Mouse (Mus musculus) ovary, postnatal 14 days (tissue): ENCODE data around the gene Gsdmc4.
"Not testable (repeated sequence)": the region's sequence is repeated elsewhere in the genome, so short reads cannot be mapped to it uniquely, and the experiment has no call there.

ENCODE experiments used
- DNase-seq: peaks from one replicate; pipeline ENCODE4 v3.0.0; 2022; ENCODE audit warnings: low spot score

The Gsdmc4 gene

DNA sequence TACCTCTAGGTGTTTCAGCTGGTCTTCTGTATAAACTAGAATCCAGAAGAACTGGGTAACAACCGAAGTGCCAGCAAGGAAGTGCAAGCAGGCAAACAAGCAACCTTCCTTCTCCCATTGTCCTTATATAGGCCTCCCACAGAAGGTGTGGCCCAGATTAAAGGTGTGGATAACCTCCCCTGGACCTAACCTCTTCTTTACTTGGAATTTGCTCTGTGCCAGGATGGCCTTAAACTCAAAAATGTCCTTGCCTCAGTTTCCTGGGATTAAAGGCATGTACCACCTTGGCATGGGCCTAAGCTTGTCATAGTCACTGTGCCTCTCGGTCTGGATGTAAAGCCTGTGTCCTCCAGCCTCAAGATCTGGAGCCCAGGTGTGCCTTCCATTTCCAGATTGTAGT lies at the start of gene Gsdmc4:
Gene Gsdmc4, minus strand, starts transcription at position 101 of the 400 bp plus-strand sequence.
- DNase-seq: not testable (repeated sequence)

DNA sequence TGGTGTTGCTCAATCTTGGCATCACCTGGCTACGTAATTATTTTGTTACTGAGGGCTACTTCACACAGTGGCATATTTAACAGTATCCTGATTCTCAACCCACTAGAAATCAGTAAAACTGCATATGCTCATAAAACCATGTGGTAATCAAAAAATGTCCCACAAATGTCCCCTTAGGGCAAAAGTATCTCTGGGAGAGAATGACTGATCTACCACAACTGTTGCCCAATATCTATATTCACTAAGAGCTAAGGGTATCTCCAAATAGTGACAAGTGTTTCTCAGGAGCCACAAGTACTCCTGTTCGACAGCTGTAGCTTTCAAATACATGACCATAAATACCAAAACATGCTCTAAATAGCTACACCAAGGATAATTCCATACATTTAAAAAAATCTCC lies 48.4 kb upstream of the Gsdmc4 start:
- no peak for DNase-seq

- no peak for DNase-seq
Measured at GRCm38 (mm10) chr15:63957553-63957952, 45.5 kb upstream of the Gsdmc4 start.

GRCm38 (mm10) chr15:63953256-63953655 lies 41.2 kb upstream of the Gsdmc4 start:
- DNase-seq: no peak

- DNase-seq: no peak
Measured at GRCm38 (mm10) chr15:63941221-63941620, 29.1 kb upstream of the Gsdmc4 start.

GRCm38 (mm10) chr15:63932656-63933055 lies 20.6 kb upstream of the Gsdmc4 start:
- DNase-seq: no peak

- DNase-seq: no peak
Measured at GRCm38 (mm10) chr15:63931404-63931803, 19.3 kb upstream of the Gsdmc4 start.

DNA sequence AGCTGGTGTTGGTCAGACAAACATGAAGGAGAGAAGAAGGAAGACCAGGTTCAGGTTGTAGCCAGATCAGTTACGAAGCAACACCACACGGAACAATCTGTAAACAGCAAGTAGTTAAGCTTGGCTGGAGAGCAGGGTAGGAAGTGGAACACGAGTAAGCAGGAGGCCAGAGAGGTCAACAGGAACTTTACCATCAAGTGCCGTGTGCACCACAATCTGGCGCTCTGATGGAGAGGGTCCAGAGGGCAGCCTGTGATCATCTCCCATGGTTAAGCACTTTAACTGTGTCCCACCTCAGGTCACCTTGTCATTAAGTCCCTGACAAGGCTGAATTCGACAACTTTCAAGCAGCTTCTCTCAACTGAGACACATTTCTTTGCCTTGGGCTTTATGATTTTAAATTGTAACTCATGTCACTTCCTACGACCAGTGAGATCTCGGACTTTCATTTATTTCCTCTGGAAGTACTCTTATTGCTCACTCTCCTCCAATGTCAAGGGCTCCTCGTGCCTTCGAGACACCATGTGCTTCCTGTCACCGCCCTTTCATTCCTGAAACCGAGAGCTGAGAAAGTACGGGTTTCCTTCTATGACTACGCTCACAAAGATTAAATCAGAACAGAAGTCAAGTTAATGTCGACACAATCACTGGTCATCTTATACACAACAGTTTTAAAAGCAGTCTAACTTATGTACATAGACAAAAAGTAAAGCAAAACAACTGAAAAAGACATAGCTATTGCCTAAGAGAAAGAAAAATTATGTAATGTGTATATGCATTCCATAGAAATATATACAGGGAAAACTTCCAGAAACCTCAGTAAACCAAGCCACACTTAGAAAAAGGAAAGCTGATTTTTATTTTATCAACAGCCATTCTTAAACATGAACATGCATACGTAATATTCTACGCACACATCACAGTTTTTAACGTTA lies 18.3 kb upstream of the Gsdmc4 start:
- no peak for DNase-seq

DNA sequence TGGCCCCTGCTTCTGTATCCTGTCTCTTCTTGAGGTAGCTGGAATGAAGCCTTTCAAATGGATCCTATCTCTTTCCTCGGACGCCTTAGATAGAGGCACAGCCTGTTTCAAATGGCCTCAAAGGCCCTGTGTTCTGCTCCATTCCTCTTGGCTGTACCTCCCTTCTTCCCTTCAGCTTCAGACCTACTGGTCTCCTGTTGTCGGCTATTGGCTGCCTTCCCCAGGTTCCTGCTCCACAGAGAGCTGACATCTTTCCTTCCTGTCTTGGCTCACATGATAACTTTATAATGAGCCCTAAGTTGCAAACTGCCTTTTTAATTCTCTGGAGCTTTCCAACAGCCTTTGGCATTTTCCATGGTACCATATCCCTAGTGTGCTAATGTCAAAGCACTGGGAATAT lies 14.1 kb upstream of the Gsdmc4 start:
- DNase-seq: no peak

DNA sequence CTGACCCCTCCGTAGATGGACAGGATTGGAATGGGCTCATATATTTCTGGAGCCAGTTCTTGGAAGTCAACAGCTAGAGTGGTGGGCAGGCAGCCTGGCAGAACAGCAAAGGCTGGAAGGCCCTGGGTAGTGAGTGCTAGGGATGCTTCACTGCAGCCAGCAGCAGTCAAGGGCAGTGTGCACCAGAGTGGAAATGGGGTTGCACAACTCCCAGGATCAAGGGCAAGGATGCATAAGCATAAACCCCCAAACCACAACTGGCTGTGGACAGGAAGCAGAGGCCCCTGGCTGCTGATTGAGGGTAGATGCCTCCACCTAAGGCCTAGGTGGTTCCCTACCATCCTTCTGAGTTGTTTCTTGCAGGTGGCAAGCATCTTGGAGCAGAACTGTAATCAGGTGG lies 12.4 kb upstream of the Gsdmc4 start:
- no peak for DNase-seq

- not testable (repeated sequence) for DNase-seq
Measured at GRCm38 (mm10) chr15:63921618-63922017, 9.5 kb upstream of the Gsdmc4 start.

DNA sequence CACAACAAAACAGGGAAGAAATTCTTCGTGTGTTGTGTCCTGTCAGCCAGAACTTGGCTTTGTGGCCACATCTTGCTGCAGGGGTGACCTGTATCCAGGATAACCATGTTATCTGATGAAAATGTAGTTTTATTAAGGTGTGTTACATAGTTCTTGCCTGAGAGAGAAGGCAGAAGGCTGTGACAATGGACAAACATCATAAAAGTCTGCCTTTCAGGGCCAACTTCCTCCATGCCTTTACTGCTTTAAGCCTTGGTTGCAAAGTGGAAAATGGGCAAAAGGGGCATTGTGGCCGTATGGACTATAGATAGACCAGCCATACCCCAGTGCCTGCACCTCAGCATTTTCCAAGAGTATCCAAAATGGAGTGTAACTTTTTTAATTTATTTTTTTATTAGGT lies 7.6 kb upstream of the Gsdmc4 start:
- DNase-seq: not testable (repeated sequence)

GRCm38 (mm10) chr15:63916584-63916983 lies 4.5 kb upstream of the Gsdmc4 start:
- not testable (repeated sequence) for DNase-seq

- not testable (repeated sequence) for DNase-seq
Measured at GRCm38 (mm10) chr15:63909896-63910295, 2.2 kb downstream of the Gsdmc4 start.

- DNase-seq: peak; percentile 2
Measured at GRCm38 (mm10) chr15:63895560-63896353, 16.3 kb downstream of the Gsdmc4 start.

GRCm38 (mm10) chr15:63888440-63888839 lies 23.7 kb downstream of the Gsdmc4 start:
- DNase-seq: not testable (repeated sequence)

- not testable (repeated sequence) for DNase-seq
Measured at GRCm38 (mm10) chr15:63887949-63888348, 24.1 kb downstream of the Gsdmc4 start.

GRCm38 (mm10) chr15:63878458-63878857 lies 33.6 kb downstream of the Gsdmc4 start, which contains the start of gene Gsdmc3:
Gsdmc3 (minus strand) TSS chr15:63878558.
- not testable (repeated sequence) for DNase-seq

- not testable (repeated sequence) for DNase-seq
Measured at GRCm38 (mm10) chr15:63876160-63876559, 35.9 kb downstream of the Gsdmc4 start.

GRCm38 (mm10) chr15:63861965-63862364 lies 50.1 kb downstream of the Gsdmc4 start:
- not testable (repeated sequence) for DNase-seq
